Mouse (Mus musculus) WW6 (cell line): ENCODE measurements around the gene Rspo1.
"Not testable (repeated sequence)": the region's sequence is repeated elsewhere in the genome, so short reads cannot be mapped to it uniquely, and the experiment has no call there.

Experiments
- DNase-seq: peaks from one replicate; pipeline ENCODE4 v3.0.0-alpha.2; 2013; ENCODE audit warnings: low read depth, low spot score

The Rspo1 gene

GRCm38 (mm10) chr4:124985671-124986602, at the start of gene Rspo1:
Gene Rspo1, plus strand, starts transcription at chr4:124986430.
- no peak for DNase-seq

DNA sequence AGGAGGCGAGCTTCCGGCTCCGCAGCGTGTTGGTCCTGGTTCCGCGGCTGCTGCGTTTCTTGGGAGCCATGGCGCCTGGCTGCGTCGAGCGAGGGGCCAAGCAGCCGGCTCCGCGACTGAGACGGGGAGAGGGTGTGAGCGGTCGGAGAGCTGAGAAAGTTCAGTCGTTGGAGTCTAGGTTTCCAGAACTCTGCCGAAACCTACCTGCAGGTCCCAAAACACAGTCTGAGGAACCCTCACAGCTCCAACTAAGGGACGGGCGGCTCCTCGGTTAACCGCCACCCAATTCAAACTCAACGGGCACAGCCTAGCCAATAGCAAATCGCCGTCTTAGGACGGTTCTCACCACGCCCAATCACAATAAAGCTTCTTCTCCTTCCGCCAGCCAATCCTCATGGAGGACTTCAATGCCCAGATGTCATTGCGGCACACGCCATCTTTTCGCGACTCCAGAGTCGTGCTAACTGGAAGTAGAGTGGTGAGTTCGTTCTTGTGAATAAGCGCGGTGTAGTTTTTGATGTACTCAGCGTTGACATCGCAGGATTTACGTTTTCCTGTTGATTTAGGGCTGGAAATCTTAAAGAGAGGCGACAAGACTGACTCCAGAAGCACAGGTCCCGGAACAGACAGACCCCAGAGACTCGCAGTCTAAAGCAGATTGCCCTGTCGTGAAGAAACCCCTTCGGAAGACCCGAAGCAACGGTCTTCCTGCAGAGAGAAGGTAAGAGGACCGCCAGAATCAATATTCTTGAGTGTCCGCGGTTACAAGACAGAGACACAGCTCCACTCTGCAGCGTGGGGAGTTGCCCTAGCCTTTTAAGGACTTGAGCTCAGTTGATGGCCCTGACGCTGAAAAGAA, 49.4 kb upstream of the Rspo1 start, which contains the start of gene 9930104L06Rik:
9930104L06Rik (plus strand) TSS at position 436 of the 859 bp plus-strand sequence.
- peak; percentile 89 for DNase-seq

GRCm38 (mm10) chr4:124939211-124939610, 47.0 kb upstream of the Rspo1 start, which contains the start of gene Cdca8:
Gene Cdca8, minus strand, starts transcription at chr4:124939311.
- DNase-seq: not testable (repeated sequence)

- DNase-seq: peak; percentile 20
Observed at GRCm38 (mm10) chr4:124943022-124943421, 43.2 kb upstream of the Rspo1 start.

DNA sequence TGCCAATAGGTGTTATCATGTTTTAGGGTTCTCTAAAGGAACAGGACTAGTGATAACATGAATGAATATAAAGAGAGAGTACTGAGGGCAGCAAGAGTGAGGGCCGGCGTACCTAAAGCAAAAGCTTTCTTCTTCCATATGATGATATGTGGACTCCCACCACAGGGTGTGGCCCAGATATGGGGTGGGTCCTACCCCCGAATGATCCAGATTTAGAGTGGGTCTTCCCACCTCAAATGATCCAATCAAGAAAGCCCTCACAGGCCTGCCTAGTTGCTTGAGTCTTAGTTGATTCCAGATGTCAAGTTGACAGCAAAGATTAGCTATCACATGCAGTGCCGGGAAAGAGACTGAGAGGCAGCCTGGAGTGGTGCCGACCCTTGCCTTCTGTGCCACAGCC, 42.4 kb upstream of the Rspo1 start:
- DNase-seq: no peak

GRCm38 (mm10) chr4:124944961-124945360, 41.3 kb upstream of the Rspo1 start:
- no peak for DNase-seq

GRCm38 (mm10) chr4:124949488-124949887, 36.7 kb upstream of the Rspo1 start:
- DNase-seq: no peak

DNA sequence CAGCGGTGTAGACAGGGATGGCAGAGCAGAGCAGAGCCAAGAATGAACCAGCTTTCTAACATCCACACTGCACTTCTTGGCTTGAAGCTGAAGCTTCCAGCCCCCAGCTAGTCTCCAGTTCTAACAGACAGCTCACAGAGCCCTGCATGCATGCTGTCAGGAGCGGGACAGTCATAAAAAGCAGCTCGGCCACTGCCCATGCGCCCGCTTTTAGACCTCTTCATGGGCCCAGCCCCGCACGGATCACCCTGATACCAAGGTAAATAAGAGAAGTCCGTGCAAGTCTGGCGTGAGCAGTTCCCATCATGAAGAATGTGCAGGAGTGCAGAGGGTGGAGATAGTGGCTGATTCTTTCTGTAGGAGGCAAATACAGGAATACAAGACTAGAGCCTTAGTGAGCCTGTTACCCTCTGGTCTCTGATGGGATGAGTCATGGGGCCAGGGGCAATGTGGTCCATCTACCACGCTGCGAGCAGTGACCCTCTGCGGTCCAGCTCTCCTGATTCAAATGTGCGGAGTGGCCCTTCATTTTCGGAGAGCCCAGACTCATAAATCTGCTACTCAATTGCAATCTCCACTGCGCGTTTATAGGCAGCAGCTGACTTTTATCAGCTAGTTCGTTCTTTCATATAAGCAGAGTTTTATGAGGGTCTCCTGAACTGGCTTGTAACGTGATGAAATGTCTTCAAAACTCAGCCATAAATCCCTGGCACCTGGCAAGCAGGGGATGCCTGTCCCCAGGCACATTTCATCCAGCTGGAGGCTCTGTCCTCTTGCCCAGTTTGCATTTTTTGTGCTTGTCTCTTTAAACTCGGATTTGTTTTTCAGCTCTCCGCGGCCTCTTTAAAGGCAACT, 35.8 kb upstream of the Rspo1 start:
- no peak for DNase-seq

GRCm38 (mm10) chr4:124951036-124951433, 35.2 kb upstream of the Rspo1 start:
- no peak for DNase-seq

GRCm38 (mm10) chr4:124953546-124953945, 32.7 kb upstream of the Rspo1 start:
- no peak for DNase-seq

- no peak for DNase-seq
Observed at GRCm38 (mm10) chr4:124957284-124957683, 28.9 kb upstream of the Rspo1 start.

DNA sequence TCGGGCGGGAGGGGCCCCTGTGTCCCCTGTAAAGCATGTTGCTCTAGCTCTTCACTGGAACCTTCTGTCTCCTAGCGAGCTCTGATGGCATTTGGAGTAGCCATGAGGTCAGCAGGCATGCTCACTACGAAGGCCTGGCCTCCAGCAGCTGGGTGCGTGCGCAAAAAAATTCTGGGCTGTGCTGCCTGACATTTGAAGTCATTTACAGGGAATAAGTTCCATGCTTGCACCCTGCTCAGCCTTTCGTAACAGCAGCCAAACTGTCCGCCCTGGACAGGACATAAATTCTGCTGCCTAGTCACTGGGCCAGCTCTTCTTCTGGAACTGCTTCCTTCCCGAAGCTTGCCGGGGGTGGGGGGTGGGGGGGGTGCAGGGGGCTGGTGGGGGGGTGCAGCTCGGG, 27.2 kb upstream of the Rspo1 start:
- no peak for DNase-seq

- no peak for DNase-seq
Observed at GRCm38 (mm10) chr4:124960940-124961339, 25.3 kb upstream of the Rspo1 start.

DNA sequence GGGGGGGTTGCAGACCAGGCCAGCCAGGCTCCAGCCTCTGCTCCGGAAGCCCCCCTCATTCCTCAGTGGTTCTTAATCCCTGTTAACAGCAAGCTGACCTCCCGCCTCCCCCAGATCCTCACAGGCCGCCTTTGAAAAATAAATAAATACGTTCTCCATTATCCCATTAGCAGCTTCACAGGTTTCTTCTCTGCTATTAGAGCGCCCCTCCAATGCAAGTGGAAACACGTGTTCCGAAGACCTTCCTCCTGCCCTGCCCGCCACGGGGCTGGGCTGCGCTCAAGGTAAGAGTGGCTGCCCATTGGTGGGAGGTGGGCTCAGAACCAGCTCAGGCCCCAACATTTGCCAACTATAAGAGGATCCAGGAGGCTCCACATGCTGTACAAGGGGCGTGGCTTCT, 23.7 kb upstream of the Rspo1 start:
- no peak for DNase-seq

DNA sequence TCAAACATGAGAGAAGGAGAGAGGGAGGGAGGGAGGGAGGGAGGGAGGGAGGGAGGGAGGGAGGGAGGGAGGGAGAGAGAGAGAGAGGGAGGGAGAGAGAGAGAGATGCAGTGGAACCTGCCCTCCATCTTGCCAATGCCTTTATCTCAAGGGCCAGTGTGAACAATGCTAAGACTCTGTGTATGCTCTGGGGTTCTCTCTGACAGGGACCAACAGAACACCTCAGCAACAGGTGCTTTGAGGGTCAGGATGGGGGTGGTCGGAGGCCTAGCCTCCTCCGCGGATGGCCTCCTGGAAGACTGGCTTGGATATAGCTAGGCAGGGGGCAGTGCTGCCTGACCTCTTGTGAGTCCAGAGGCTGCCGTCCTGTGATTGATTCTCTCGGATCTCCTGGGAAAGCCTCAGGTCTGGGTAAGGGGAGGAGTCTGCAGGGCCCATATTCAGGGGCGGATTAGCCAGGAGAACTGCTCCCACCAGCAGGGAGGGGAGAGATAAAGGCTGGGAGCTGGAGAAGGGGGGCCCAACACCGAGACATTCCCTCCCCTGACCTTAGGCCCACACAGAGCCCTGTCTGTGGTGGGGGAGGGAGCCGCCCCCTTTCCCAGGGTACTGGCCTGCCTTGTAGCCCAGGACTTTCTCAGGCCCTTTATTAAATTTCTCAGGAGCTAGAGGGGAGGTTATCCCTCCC, 21.2 kb upstream of the Rspo1 start:
- no peak for DNase-seq

DNA sequence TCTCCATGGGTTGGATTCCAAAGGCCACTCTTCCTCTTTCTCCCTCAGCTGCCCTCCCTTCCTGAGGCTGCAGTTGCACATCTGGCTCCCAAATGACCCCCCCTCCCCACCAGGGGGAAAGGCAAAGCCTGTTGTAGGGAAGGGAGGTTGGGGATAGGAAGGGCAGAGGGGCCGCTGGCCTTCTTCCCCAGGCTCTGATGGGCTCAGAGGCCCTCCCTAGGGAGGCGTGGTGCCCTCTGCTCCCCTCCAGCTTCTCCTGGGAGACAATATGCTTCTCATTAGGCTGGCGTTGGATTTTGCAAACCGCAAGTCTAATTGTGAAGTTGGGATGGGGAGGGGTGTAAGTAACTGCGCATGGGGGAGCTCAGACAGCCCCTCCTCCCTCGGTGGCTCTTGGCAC, 17.5 kb upstream of the Rspo1 start:
- no peak for DNase-seq

- DNase-seq: no peak
Observed at GRCm38 (mm10) chr4:124969219-124969848, 16.9 kb upstream of the Rspo1 start.

GRCm38 (mm10) chr4:124970194-124970593, 16.0 kb upstream of the Rspo1 start:
- DNase-seq: no peak

DNA sequence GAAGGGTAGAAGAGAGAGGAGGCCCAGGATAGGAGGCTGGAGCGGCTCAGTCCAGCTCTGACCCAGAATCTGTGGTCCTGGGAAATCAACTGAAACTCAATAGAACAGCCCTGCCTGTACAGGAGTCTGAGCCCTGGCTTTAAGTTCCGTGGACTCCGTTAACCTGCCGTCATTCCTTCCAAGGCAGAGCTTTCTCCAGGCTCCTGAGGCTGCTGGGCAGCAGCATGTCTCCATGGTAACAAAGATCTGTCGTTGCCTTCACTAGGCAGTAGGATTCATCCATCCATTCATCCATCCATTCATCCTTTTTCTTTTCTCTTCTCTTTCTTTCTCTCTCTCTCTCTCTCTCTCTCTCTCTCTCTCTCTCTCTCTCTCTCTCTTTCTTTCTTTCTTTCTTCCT, 15.6 kb upstream of the Rspo1 start:
- no peak for DNase-seq

DNA sequence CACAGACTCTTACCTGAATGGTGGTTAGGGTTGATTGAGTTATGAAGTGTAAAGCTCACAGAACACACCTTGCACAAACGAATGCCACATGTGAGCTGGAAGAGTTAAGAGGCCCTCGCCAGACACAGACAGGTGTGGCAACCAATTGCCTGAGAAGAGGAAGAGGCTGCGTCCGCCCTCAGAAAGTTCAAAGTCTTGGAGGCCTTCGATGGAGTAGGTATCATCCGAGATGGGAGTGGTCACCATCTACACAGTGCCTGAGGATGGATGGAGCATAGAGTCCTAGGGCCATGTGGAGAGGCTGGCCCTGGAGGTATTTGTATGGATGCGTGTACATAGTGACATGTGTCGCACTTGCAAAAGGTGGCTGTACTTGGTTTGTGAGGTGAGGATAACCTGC, 15.1 kb upstream of the Rspo1 start:
- no peak for DNase-seq
